Mouse (Mus musculus) hindlimb bud, embryonic 11.5 days (tissue): Measurements from ENCODE around the gene Cap1.

Experiments used
- DNase-seq: peaks from one replicate; pipeline ENCODE4 v3.0.0-alpha.2; 2012; ENCODE audit warnings: low read depth, low spot score; ENCODE audit errors: extremely low spot score

The Cap1 gene

GRCm38 (mm10) chr4:122885768-122886578, at the start of gene Cap1:
TSS of gene Cap1 (minus strand) at chr4:122886056.
- DNase-seq = peak; percentile 98

GRCm38 (mm10) chr4:122933857-122934256, 48.0 kb upstream of the Cap1 start:
- DNase-seq = no peak

- DNase-seq = no peak
Observed at GRCm38 (mm10) chr4:122933051-122933591, 47.3 kb upstream of the Cap1 start.

- no peak for DNase-seq
Observed at GRCm38 (mm10) chr4:122932239-122932978, 46.6 kb upstream of the Cap1 start.

DNA sequence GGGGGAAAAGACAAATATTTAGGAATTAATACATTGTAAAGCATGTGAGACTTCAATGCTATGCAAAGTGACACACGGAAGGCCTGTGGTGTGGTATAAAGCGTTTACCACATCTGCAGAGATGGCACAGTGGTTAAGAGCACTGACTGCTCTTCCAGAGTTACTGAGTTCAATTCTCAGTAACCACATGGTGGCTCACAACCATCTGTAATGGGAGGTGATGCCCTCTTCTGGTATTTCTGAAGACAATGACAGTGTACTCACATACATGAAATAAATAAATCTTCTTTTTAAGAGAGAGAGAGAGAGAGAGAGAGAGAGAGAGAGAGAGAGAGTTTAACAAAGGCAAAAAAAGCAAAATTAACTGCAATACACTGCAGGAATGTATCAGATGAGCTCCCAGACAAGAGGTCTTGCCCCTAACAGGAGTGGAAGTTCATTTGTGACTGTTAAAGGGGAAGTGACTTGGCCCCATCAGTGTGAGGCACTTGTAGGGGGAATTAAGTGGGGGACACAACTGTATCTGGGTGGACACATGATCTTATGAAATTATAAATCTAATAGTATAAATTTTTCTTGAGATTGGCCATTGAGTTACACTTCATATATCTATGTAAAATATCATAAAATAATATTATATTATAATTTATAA, 45.2 kb upstream of the Cap1 start:
- no peak for DNase-seq

DNA sequence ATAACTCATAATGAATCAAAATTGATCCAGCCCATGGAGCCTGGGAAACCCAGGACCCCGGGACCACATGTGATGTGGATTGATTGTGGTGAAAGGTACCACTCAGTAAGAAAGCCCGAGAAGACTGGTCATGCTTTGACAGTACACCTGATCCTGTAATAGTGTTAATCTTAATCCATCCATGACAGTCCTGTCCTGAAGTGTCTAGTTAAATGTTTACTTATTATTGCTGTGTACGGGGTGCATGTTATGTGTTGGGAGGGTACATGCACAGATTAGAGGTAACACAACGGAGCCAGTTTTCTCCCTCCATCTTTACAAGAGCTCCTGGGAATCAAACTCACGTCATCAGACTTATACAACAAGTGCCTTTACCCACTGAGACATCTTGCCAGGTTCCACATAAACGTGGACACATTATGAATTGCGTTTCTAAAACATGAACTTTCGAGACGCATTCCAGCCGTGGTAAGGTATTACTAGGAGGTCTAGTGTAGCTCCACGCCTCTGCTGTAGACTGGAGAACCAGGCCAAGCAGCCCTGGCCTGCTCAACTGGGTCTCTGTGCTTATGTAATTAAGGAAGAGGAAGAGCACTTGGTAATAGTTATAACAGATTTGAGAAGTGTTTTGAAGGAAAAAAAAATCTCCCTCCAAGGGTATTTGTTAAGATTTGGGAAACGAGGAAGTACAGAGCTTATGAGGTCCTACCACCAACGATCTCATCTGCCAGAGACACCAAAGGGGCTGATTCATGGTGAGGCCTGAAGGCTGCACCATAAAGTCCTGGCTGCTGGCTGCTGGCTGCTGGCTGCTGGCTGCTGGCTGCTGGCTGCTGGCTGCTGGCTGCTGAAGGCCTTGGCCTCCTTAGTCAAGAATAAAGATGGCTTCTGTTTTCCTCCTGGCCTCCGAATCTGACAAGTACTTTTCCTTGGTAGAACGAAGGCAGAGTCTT, 37.8 kb upstream of the Cap1 start:
- DNase-seq = no peak

- no peak for DNase-seq
Observed at GRCm38 (mm10) chr4:122922841-122923240, 37.0 kb upstream of the Cap1 start.

DNA sequence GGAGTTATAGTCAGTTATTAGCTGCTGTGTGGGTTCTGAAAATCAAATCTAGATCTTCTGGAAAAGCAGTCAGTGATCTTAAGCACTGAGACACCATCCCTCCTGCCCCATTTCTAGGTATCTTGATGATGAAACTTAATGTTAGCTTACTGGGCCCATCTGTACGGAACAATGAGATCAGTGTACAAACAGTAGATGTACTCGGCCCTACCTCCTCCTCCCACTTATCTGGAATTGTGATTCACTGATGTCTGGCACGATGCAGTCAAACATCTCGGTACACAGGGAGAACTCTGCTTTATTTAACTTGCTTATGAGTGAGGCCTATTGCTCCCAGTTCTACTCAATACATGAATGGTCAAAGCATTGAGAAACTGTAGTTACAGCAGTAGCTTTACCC, 30.1 kb upstream of the Cap1 start:
- DNase-seq = no peak

GRCm38 (mm10) chr4:122914186-122914585, 28.3 kb upstream of the Cap1 start:
- no peak for DNase-seq

- no peak for DNase-seq
Observed at GRCm38 (mm10) chr4:122912613-122913012, 26.8 kb upstream of the Cap1 start.

DNA sequence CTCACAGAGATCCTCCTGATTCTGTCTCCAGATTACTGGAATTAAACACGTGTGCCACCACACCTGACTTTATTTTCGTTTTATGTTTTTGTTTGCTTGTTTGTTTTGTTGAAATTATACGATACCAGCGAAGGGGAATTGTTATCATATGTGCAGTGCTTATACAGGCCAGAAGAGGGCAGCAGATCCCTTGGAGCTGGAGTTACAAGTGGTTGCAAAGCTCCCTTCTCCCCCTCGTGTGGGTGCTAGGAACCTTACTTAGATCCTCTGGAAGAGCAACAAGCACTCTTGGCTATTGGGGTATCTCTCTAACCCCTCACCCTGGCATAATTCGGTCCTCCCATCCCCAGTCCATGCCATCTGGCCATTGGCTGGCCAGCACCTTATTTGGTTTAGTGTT, 24.7 kb upstream of the Cap1 start:
- DNase-seq = no peak

- DNase-seq = no peak
Observed at GRCm38 (mm10) chr4:122909572-122910189, 23.8 kb upstream of the Cap1 start.

- no peak for DNase-seq
Observed at GRCm38 (mm10) chr4:122905359-122905758, 19.5 kb upstream of the Cap1 start.

DNA sequence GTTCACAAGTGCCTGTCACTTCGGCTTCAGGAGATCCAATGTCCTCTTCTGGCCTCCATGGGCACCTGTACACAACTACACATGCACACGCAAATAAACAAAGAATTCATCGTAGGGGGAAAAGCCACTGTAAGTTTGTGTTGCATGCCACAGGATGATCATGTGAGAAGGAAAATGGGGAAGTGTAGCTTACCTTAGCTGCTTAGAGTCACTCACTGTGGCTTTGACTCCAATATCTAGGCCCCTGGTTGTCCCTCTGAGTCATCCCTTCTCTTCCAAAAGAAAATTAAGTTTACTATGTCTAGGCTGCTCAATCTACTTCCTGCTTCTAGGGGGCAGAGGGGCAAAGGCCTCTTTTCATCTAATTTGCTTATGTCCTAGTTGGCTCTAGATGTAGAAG, 17.9 kb upstream of the Cap1 start:
- no peak for DNase-seq

- no peak for DNase-seq
Observed at GRCm38 (mm10) chr4:122902156-122902555, 16.3 kb upstream of the Cap1 start.

- peak; percentile 49 for DNase-seq
Observed at GRCm38 (mm10) chr4:122898313-122898712, 12.5 kb upstream of the Cap1 start.

DNA sequence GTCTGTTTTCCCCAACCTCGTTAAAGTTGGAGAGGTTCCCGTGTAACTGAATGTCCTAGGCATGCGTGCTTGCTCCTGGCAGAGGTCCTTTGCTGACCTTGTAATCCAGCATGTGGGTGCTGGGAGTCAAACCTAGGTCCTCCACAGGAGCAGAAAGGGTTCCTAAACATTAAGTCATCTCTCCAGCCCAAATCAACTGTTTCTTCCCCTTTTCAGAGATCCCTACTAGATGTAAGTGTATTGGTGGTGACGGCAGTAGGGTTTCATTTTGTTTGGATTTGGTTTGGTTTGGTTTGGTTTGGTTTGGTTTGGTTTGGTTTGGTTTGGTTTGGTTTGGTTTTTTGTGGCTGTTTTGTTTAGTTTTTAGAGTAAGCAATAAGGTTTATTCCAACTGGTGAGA, 11.9 kb upstream of the Cap1 start:
- DNase-seq = no peak

DNA sequence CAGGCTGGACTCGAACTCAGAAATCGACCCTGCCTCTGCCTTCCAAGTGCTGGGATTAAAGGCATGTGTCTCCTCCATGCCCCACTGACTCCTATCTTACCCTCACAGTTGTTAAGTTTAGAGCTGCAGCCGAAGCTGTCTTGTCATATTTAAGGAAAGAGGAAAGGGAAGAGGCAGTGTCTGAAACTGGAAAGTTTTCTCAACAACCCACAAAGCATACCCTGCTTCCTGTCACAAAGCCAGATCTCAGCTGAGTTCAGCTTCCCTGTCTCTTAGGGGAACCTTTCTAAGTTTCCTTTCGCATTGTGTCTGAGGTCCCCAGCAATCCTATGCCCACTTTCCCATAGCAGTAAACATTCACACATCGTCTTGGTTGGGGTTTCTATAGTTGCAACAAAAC, 6.3 kb upstream of the Cap1 start:
- no peak for DNase-seq

GRCm38 (mm10) chr4:122891597-122891996, 5.7 kb upstream of the Cap1 start:
- DNase-seq = no peak

DNA sequence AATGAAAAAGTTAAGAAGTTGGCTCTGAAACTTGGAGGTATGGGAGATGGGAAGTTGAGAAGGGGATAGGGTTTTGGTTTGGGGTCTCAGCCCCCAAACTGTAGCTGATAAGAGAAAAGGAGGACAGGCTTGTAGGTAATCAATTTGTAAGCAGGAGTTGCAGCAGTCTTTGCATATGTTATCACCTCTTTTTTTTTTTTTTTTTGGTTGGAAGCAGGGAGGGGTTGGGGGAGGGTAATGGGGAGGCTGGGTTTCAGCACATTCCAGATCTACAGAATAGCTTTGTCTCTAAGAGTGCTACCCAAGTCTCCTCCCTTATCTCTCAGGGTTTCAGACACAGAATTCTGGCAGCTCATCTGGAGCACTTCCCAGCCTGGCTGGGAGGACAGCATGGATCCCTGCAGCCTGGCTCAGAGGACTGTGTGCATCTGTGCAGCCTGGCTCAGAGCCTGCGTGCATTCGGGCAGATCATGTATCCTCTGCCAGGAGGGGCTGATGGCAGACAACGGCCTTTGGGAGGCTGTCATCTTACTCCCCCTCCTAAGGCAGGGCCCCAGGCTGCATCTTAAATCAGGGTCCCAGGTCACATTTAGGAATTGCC, 5.1 kb upstream of the Cap1 start:
- no peak for DNase-seq
